Mouse (Mus musculus) thymus, adult 2 months (tissue): Measurements from ENCODE around the gene Acpp. TPM values are rescaled to one million over a fixed set of nuclear protein-coding genes. Genes with fewer than 3 reads are reported as not detected.

Source experiments
- DNase-seq: peaks from one replicate; pipeline ENCODE4 v3.0.0; 2021
- H3K27ac ChIP-seq: fragments of 200-500 bp; 2 replicates; pipeline ENCODE4 v1.5.1; 2012; ENCODE audit warnings: low read length, control low read depth; ENCODE audit not compliant: control insufficient read depth, insufficient read depth
- H3K27me3 ChIP-seq: fragments of 200-500 bp; 2 replicates; pipeline ENCODE4 v1.6.1; 2012; ENCODE audit warnings: mild to moderate bottlenecking, low read length, moderate library complexity, mixed read lengths; ENCODE audit not compliant: control insufficient read depth, insufficient read depth
- H3K36me3 ChIP-seq: fragments of 200-500 bp; 2 replicates; pipeline ENCODE4 v1.6.1; 2012; ENCODE audit warnings: mild to moderate bottlenecking, low read length, moderate library complexity; ENCODE audit not compliant: control insufficient read depth, insufficient read depth
- H3K4me1 ChIP-seq: fragments of 200-500 bp; replicated peaks from 2 replicates; pipeline ENCODE4 v1.6.1; 2012; ENCODE audit warnings: low read length; ENCODE audit not compliant: control insufficient read depth, insufficient read depth
- H3K4me3 ChIP-seq: fragments of 200-500 bp; 2 replicates; pipeline ENCODE4 v1.5.1; 2012; ENCODE audit warnings: mild to moderate bottlenecking, low read length, control low read depth, moderate library complexity; ENCODE audit not compliant: control insufficient read depth, insufficient read depth
- CTCF ChIP-seq: fragments of 200-500 bp; IDR thresholded peaks from 2 replicates; pipeline ENCODE4 v1.5.1; 2012; ENCODE audit warnings: mild to moderate bottlenecking, control low read depth, low read length, moderate library complexity, borderline replicate concordance; ENCODE audit not compliant: control insufficient read depth, poor library complexity, insufficient read depth; ENCODE audit errors: extremely low read depth
- POLR2A ChIP-seq: fragments of 200-500 bp; IDR thresholded peaks from 2 replicates; pipeline ENCODE4 v1.6.1; 2012; ENCODE audit warnings: mild to moderate bottlenecking, low read length, control low read depth, moderate library complexity; ENCODE audit not compliant: control insufficient read depth, poor library complexity, insufficient read depth; ENCODE audit errors: extremely low read depth
- WGBS: fragments of 180-500 bp; shearing (Covaris S2); methylation state at CpG from one replicate; pipeline ENCODE4 v1.1.7; 2018; 5-methylcytosine and 5-hydroxymethylcytosine counted together
- polyA plus RNA-seq: library from polyadenylated mRNA; depleted of rRNA; stranded (reverse); fragments of >200 nt; gene quantifications from 2 replicates; pipeline ENCODE4 v1.2.3, GENCODE M21; 2012

The Acpp gene
- polyA plus RNA-seq, 1 experiment = 11.2 TPM

DNA sequence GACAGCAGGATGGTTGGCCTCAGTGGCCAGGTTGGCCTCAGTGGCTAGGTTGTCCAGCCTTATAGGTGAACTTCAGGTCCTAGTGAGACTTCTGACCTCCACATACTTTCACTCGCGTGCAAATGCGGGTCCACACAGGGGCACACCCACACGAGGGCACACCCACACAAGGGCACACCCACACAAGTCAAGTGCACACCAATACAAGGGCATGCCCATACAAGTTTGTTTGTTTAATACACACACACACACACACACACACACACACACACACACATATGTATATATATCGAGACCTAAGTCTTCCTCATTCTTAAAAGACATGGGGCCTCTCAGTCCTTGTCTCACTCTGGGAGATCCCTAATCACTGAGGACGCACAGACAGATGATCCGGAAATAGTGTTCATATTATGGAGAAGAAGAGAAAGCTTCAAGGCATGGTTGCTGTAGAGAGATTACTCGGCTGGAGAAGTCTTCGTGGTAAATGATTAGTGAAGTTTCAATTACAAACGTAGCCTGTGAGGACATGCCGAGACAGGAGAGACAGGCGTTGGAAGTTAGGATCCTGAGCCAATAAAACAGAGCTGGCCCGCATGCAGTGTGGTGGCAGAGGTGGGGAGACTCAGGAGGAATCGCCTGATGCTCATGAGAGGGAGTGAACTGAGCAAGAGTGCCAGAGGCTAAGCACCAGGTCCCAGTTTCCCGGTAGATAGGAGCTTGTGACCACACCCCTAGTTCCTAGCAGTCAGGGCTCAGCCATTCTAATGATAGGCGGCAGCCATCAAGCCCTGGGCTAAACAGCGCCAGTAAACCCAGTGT lies 23.7 kb upstream of the Acpp start:
- Histone ChIP-seq H3K27me3 (no peaks in the 10 kb centered on the region), H3K4me1 (no peaks in the 10 kb centered on the region), H3K36me3 (no peaks in the 10 kb centered on the region), H3K27ac (no peak overlapping the region), H3K4me3 (no peak overlapping the region)
- 85% methylated on average over 17 of the region's 17 CpGs for WGBS
- TF ChIP-seq POLR2A (no peak), CTCF (no peak)
- DNase-seq = no peak

DNA sequence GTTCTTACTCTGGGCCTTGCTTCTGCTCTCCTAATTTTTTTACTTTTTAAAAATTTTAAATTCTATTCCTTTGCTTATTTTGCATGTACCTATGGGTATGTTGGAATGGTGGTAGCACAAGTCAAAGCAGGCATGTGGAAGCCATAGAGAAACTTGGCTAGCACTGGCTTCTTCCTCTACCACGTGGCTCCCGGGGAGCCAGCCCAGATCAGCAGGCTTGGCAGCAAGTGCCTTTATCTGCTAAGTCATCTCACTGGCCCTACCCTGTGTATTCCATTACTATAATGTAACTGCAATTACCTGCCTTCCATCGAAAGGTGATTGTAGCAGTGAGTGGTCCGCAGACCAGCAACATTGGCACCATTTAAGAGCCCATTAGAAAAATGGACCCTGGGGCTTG lies 22.8 kb upstream of the Acpp start:
- 87% methylated on average over 4 of the region's 4 CpGs for WGBS
- no peak for DNase-seq
- Histone ChIP-seq H3K4me3 (no peak overlapping the region), H3K36me3 (no peaks in the 10 kb centered on the region), H3K4me1 (no peaks in the 10 kb centered on the region), H3K27ac (no peak overlapping the region), H3K27me3 (no peaks in the 10 kb centered on the region)
- TF ChIP-seq CTCF = no peak
- no peak for TF ChIP-seq POLR2A

DNA sequence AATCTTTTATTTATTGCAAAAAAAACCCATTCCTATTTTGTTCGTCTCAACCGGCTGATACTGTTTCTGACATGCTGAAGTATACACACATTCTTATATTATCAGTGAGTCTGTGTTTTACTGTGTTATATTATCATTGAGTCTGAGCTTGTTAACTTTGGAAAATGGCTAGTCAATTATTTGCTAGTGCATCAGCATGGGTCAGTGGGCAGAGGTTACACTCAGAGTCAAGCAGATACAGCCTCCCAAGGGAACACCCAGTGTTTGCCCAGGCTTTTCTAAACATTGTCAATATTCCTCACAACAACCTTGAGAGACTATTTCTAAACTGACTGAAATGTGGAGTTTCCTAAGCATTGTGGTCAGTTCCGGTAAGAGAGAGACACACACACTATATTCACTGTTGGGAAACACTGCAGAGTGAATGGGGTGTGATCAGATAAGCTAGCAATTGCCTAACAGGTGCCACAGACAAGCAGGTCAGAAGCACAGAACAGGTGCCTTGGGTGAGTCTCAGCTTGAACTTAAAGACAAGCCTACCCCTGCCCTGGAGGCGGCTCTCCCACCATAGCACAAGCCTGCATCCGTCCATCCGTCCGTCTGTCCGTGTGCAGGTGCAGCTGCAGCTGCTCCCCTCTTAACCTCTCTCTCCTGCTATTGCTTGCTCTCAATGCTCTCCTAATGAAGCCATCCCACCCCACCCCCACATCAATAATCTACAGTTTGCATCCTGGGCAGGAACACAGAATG lies 18.1 kb upstream of the Acpp start:
- 88% methylated on average over 8 of the region's 8 CpGs for WGBS
- Histone ChIP-seq H3K4me3 (no peak overlapping the region), H3K36me3 (no peaks in the 10 kb centered on the region), H3K4me1 (no peaks in the 10 kb centered on the region), H3K27me3 (no peaks in the 10 kb centered on the region), H3K27ac (no peak overlapping the region)
- DNase-seq = no peak
- TF ChIP-seq POLR2A (no peak), CTCF (no peak)

DNA sequence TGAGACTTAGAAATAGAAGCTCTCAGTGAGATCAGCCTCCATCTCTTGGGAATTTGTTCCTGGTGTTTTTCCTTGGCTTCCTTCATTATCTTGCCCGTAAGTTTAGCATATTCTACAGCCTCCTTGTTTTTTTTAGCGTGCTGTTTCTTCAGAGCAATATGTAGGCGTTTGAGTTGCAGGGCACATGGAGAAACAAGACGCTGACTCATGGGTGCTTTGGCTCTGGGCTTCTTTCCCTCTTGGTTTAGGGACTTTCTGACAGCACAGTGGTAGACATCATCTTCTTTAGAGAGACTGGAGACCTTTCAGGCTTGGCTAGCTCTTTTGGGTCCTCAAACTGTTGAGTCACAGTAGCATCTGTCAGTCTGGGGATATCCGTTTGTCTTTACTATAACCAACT lies 6.6 kb upstream of the Acpp start:
- Histone ChIP-seq H3K4me3 (no peak overlapping the region), H3K27ac (no peak overlapping the region), H3K4me1 (no peaks in the 10 kb centered on the region), H3K36me3 (no peaks in the 10 kb centered on the region), H3K27me3 (no peaks in the 10 kb centered on the region)
- 83% methylated on average over 5 of the region's 5 CpGs for WGBS
- TF ChIP-seq POLR2A = no peak
- TF ChIP-seq CTCF = no peak
- no peak for DNase-seq

DNA sequence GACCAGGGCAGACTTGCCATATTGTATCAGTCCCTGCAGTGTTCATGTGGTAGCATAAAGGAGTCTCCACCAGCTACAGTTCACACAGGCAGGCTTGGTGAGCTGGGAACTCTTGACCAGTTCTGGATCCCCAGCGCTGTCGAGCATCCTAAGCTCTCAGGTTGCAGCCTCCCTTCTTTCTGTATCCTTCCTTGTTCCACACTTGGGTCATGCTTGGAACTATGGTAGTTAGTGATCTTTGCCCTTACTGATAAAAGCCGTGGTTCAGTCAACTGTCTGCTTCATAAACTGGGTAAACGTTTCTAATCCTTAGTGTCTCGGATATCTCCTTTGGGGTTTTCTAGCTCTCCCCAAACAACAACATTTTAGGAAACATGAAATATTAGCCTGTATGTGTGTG lies 1.9 kb upstream of the Acpp start:
- H3K27ac ChIP-seq = no peak overlapping the region
- 95% methylated on average over 5 of the region's 5 CpGs for WGBS

DNA sequence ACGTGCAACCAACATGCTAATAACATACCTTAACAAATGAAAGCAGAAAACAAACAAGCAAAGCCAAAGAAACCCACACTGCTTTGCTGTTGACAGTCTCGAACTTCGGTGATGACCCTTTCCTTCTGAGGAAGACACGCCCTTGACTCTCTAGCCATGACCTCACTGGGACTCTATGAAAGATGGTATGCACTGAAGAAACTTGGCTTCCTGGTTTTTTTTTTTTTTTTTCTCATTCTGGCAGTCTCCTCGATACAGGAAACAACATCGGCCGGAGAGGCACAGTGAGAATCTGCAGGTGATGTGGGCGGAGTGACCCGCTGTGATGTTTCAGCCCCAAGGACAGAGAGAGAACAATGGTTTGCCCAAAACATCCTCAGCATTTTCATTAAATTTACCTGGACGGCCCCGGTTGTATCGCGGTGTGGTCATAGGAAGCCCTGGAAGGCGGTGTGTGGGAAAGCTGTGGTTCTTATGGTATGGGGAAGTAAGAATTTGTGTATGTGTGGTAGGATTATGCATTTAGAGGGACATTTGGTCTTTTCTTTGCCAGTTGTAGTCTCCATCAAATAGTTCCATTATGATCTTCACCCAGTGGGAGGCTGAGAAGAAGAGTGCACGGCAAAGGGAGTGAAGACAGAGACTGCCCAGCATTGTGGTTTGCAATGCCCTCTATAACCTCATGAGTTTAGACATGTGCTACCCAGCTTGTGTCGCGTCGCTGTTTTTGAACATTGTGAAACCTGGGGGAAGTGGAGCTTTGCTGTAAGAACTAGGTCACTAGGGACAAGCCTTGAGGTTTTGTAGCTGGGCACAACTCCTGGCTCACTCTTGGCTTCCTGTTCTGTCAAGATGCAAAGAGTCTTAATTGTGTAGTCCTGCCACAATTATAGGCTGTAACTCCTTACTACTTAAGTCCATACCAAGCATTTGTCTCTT lies 1.2 kb upstream of the Acpp start:
- 0 out of 2 replicates have a peak overlapping the region, but pooled peaks have one; percentile 4 for H3K4me3 ChIP-seq
- no peak for TF ChIP-seq CTCF
- TF ChIP-seq POLR2A = no peak
- H3K27me3 ChIP-seq = no peaks in the 10 kb centered on the region
- no peaks in the 10 kb centered on the region for H3K4me1 ChIP-seq
- peak overlapping the region; percentile 9; the same call in 1 of the 2 replicates for H3K27ac ChIP-seq
- peak; percentile 11 for DNase-seq
- no peaks in the 10 kb centered on the region for H3K36me3 ChIP-seq
- WGBS = 35% methylated on average over 18 of the region's 18 CpGs

More for the DNA sequence above, 1.9 kb upstream of the Acpp start:
- no peaks in the 10 kb centered on the region for H3K4me1 ChIP-seq
- H3K27me3 ChIP-seq = no peaks in the 10 kb centered on the region
- TF ChIP-seq POLR2A = no peak
- no peak for TF ChIP-seq CTCF
- no peak for DNase-seq
- H3K4me3 ChIP-seq = no peak overlapping the region
- no peaks in the 10 kb centered on the region for H3K36me3 ChIP-seq
